Mouse (Mus musculus) urinary bladder, adult 18-20 months (tissue): Measurements from ENCODE around the gene Fsd1.

Experiments
- DNase-seq, 2 experiments: peaks; one replicate each; pipeline ENCODE4 v3.0.0; 2022; ENCODE audit warnings: low spot score in 2 of 2, mixed read lengths in 2 of 2

The Fsd1 gene

DNA sequence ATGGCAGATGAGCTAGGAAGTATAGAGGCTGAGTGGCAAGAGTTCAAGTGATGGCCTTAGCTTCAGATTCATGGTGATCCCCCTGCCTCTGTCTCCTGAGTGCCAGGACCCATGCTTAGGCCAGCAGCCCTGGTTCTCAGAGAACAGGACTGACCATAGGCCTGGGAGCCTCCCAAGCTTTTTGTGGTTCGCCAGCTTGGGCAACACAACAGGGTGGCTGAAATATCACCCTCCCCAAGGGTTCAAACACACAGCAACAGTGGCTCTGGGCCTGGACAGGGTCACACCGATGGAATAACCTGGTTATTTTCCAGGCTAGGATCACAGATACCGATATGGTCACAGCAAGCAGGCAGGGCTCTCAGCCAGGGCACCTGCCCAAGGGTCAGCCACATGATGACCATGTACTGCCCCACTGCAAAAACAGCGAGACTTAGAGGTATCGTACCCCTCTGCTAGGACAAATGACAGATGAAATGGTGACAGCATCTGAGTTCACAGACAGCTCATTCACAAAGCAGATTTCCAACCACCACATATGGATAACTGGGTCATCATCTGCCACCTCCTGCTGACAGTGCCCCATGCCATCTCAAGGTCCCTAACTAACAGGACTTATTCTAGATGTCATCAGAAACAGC is 41.6 kb downstream of the Fsd1 start:
- no peak for DNase-seq

DNA sequence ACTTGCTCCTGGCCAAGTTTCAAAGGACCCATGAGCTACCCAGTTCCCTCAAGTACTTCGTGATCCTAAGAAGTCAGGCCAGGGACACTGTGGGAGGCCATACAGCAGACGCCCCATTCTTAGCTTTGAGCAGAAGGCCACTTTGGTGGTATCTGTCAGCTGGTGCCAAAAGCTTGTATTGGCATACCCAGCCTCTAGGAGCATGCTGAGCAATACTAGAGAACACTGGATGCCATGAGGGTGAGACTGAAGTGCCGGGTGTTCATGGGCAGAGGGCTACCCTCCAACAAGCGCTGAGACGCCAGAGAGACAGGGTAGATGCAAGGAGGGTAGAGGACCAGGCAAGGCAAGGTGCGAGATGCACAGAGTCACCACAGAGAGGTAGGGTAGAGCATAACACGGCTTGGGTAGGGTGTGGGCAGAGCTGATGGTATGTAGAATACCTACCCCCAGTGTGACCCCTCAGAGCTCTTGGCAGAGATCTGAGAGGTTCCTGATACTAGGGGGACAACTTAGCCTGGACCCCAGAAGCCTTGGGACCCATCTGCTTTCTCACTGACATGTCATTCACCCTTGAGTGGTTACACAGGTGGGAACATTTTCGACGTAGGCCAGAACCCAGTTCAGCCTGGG is 44.0 kb downstream of the Fsd1 start:
- no peak for DNase-seq

DNA sequence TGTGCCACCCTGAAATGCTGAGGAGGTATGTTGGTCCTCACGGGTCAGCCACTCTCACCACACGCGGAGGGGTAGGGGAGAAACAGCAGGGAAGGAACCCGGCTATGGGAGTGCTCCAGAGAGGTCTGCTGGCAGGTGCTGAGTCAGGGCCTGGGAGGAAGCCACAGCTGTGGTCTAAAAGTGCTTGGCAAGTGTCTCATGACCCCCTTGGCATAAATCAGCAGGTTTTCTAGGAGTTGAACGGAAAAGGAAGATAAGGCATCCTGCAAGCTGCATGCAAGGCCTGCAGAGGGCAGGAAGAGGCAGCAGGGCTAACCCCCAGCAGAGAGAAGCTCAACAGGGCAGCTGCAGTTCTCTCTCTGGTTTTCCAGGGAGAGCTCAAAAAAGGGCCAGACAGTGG is 44.6 kb downstream of the Fsd1 start:
- DNase-seq = no peak

DNA sequence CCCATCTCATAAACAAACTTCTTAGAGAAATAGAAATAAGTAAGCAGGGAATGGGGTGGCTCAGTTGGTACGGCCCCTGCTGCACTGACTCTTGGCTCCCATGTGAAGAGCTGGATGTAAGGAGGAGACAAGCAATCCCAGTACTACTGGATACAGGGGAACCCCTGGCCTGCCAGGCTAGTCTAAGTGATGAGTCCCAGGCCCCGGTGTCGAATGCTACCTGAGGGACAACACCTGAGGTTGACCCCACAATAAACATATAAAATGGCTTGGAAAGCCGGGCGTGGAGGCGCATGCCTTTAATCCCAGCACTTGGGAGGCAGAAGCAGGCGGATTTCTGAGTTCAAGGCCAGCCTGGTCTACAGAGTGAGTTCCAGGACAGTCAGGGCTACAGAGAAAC is 45.1 kb downstream of the Fsd1 start:
- DNase-seq = no peak

DNA sequence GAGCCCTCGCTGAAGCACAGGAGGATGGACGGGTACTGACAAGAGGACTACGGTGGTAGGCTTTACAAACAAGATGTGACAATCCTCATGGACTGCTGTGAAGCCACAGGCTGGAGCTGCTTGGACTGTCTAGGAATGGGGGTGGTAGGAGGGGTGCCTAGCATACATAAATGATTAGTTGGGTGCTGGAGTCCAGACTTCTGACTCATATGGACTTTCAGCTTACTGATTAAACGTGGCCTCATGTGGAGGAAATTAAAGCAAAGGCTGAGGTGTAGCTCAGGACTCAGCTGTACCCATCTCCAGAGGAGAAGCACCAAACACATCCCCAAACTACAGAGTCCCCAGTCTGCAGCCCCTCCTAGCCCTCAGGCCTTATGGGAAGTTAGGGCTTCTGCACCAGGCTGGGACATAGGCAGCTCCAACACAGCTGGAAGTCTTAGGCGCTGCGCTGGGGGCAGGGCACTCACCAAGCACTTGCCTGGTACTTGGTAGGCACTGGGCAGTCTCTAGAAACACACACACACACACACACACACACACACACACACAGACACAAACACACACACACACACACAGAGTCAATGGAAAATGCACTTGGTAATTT is 45.9 kb downstream of the Fsd1 start:
- DNase-seq = no peak

DNA sequence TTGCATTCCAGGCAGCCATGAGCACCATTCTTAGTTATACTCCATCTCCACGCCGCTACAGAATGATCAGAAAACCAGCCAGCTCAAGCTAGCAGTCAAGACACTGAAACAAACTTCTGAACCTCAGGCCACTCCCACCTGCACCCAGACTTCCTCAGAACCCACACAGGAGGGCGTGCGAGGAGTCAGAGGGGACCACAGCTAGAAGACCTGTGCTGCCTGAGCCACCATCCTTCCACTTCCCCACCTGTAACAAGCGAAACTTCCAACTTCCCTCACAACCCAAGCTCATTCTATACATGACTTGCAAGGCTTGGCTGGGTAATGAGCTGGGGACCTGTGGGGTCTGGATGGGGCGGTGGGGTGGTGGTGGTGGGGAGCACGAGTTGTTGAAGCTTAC is 46.5 kb downstream of the Fsd1 start:
- no peak for DNase-seq

DNA sequence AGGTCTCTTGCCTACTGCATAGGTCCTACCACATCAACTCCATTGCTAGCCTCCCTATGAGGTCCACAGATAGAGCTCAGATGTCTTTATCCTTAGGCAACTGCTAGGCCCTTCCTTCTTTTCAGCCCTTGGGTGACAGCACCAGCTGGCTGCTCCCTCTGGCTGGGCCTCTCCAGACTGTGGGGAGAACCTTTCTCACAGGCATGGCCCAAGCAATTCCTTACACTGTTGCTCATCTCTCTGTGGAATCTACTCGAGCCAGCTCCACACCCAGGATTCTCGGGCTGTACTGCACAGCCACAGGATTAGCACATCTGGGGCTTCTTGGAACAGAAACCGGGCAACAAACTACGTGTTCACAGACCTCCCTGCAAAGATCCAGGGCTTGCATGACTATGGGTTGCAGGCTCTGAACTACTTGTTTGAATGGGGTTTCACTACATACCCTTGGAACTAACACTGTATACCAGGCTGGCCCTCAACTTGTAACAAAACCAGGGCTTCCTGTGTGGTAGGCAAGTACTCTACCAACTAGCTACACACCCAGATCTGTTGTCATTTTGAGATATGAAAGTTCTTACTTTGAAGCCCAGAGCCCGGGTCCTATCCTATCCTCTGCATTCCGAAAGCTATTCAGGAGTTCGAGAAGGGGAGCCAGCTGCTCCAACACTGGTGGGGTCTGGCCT is 47.9 kb downstream of the Fsd1 start:
- DNase-seq = no peak

DNA sequence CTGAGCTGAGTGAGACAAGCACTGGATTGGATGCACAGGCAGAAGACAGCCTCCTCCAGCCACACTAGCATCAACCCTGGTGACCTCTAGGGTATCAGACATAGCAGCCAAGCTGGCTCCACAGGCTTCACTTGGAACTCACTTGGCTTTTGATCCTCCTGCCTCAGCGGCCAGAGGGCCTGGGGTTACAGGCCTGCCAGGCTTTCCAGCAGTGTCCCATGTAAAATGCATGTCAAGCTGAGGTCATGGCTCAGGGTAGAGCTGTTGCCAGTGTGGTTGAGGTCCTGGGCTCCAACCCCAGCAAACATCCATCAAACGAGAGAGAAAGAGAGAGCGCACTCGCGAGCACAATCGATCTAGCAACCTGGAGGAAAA is 48.4 kb downstream of the Fsd1 start:
- no peak for DNase-seq

DNA sequence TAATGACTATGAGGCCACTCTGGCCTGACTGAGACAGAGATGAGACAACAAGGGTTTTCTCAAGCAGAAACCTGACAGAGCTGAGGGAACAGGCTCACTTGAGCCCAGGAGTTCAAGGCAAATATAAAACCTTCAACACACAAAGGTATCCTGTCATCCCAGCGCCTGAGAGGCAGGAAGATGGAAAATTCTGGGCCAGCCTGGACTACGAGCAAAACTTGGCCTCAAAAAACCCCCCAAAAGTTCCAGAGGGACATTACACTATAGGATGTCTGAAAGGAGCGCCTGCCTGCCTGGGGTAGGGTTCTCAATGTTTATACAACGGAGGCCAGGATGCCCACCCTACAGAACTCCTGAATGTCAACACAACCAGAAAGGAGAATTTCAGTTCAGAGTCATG is 48.9 kb downstream of the Fsd1 start:
- DNase-seq = no peak

DNA sequence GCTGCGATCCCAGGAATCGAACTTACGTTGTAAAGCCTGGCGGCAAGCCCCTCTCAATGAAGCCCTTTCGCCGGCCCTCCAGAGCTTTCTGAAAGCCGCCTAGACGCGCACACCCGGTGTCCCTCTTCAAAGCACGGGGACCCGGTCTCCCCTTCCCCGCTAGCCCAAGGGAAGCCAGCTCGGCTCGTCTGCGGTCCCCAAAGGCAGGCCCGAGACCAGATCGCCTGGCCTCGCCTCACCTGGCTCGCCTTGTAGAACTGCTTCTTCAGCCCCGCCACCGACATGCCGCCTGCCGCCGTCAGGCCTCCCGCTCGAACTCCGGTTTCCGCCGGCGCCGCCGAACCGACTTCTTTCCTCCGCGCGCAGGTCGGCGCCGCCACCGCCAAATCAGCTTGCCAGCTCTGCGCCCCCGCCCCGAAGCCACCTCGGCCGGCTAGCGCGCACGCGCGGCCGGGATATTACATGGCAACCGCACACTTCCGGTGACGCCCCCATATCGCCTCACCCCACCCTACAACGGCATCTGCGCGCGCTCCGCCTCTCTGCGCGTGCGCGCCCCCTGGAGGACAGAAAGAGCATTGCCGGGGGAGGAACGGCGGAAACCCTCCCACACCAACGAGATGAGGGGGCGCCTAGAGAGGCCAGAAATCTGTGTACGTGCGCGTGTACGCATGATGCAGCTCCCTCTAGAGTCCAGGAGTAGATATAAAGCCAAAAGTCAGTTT is 50.0 kb downstream of the Fsd1 start, which contains the start of gene Sh3gl1:
Sh3gl1 (minus strand) TSS at position 460 of the 725 bp plus-strand sequence.
- DNase-seq = peak; percentile 97 to 98

DNA sequence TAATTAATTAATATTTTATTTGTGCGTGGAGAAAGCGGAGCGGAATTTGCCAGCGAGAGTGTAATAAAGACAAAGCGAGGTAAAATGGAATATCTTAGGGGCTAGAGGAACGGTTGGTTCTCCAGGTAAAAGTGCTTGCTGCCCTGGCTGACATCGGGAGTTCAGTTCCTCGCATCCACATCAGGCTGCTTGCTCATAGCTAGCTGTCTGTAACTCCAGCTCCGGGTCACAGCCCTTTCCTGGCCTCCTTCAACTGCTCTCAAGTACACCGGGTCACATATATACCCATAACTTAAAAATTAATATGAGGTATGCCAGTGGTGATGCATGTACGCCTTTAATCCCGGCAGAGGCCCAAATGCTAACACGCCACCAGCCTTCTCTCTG is 50.6 kb downstream of the Fsd1 start:
- no peak for DNase-seq

DNA sequence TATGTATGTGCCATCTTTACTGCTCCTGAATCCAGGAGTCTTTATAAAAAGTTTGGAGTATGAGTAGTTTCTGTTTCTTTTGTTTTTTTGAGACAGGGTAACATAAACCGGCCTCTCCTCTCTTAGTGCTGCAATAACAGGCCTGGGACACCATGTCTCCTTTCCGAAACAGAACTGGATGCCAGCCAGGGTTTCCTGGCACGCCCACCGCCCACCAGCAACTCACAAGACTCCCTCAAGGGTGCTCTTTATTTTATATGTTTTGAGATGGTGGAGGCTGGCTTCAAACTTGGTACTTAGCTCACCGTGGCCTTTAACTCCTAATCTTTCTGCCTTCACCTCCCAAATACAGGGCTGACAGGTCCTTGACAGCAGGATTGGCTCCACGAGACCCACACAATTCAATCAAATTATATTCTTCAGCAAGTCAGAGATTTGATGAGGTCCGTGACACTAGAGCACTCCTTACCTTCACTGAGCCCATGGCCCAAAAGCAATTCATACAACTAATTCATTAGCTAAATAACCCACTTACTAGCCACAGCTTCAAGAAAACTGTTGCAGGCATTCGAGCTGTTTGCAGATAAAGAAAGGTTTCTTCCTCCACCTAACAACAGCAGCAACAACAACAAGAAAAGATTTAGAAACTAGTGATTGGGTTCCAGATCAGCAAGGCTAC is 52.4 kb downstream of the Fsd1 start:
- no peak for DNase-seq

DNA sequence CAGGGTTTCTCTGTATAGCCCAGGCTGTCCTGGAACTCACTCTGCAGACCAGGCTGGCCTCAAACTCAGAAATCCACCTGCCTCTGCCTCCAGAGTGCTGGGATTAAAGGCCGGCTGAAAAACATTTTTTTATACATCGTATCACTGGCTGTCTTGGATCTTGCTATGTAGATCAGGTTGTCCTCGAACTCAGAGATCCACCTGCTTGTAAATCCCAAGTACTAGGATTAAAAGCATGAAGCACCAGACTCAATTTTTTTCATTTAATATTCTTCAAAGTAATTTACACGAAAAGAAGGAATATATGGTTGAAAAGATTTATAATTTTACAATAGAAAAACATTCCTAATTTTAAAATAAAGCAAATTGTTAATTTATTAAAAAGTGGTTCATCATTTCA is 53.0 kb downstream of the Fsd1 start:
- DNase-seq = no peak

DNA sequence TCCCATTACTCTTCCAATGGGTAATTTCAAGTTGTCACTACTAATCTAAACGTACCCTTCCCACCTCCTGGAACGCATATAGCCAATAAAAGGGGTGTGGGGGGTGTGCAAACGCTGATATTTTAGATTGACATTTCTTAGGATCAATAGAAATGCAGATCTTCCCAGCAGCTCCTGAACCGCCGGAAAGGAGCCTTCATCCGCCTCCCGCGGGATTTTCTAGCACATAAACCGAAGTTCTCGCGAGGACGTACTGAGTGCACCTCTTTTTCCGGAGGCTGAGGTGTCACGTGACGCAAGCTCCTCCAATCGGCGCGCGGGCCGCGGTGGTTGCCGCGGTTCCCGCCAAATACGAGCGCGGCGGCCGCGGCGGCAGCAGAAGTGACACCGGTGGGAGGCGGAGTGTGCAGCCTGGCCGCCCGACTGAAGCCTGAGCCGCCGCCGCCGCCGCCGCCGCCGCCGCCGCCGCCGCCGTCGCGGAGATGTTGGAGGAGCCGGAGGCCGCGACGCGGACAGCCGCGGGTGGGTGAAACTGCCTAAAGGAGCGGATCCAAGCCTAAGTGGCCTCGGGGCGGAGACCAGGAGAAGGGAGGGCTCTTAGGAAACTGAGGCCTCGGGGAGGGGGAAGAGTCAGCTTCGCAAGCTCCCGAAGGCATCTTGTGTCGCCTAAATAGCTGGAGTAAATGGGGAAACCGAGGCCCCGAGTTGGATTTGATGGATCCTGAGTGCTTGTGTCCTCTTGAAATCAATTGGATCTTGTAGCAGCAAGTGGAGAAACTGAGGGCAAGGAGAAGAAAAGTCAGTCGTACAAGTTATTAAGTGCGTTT is 53.9 kb downstream of the Fsd1 start, which contains the start of gene Chaf1a:
Chaf1a (plus strand) TSS at position 410 of the 827 bp plus-strand sequence.
- DNase-seq = peak; percentile 92 to 95

DNA sequence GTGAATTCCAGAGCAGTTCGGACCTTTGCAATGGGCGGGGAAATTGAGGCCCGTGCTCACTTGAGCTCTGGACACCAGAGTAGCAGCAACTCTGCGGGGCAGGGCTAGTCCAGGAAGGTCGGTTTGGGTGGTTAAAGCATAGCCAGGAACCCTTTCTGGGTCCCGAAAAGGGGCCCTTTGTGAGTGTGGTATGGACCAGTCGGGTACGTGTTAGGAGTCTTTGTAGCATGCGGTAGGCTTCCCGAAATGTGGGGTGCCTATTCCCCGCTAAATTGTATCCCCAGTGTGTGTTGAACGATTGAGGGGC is 54.5 kb downstream of the Fsd1 start:
- DNase-seq = no peak
